Mouse (Mus musculus): ENCODE results near the gene Kif5a. TPM values are rescaled to one million over a fixed set of nuclear protein-coding genes. Genes with fewer than 3 reads are reported as not detected.

Kif5a gene
- total and polyA plus RNA-seq, 3 experiments = 0.14 to 2.1 TPM; not detected in 1

- DNase-seq (ENCODE audit: extremely low read depth) = no peak
- no peak for TF ChIP-seq ZNF384 (IDR thresholded peaks at IDR 0.05; ENCODE audit: low read depth, low read length)
- TF ChIP-seq USF1 (IDR thresholded peaks at IDR 0.05; ENCODE audit: low read depth, low read length) = no peak
- no peak for TF ChIP-seq MXI1 (IDR thresholded peaks at IDR 0.05; ENCODE audit: low read depth, low read length)
- TF ChIP-seq IRF4 (IDR thresholded peaks at IDR 0.05; ENCODE audit: low read depth, low read length) = no peak
- TF ChIP-seq HCFC1 (IDR thresholded peaks at IDR 0.05; ENCODE audit: low read depth, low read length) = no peak
- TF ChIP-seq RAD21 (IDR thresholded peaks at IDR 0.05; ENCODE audit: low read depth, low read length) = no peak
- no peak for TF ChIP-seq GABPA (IDR thresholded peaks at IDR 0.05; ENCODE audit: insufficient replicate concordance, low read depth, low read length)
- no peak for TF ChIP-seq CHD1 (IDR thresholded peaks at IDR 0.05; ENCODE audit: low read depth, low read length)
- TF ChIP-seq SMC3 (IDR thresholded peaks at IDR 0.05; ENCODE audit: low read depth, low read length) = no peak
- no peaks in the 10 kb centered on the region for H3K79me2 ChIP-seq (replicated peaks; ENCODE audit: control insufficient read depth, extremely low read depth, insufficient read depth, poor library complexity, severe bottlenecking)
- no peaks in the 10 kb centered on the region for H3K27me3 ChIP-seq (replicated peaks)
- no peaks in the 10 kb centered on the region for H3K9me3 ChIP-seq (replicated peaks; ENCODE audit: low read length)
- H3K4me2 ChIP-seq (ENCODE audit: insufficient read depth, low read depth, poor library complexity, severe bottlenecking) = no peak overlapping the region
- H3K9ac ChIP-seq (ENCODE audit: insufficient read depth, low read depth) = no peak overlapping the region
- dilution Hi-C loops (cut with MboI; ENCODE audit: extremely low pct_ligation_motif_present, extremely low pct_unique_long_range_greater_than_20kb, low sequenced_read_pairs) (no loop called here), in situ Hi-C loops (cut with MboI; ENCODE audit: low pct_ligation_motif_present, low pct_unique_long_range_greater_than_20kb, low sequenced_read_pairs) (no loop called here)
- H3K4me3 ChIP-seq (replicated peaks in 1 of 3; ENCODE audit: low read depth in 2 of 3, low read length in 2 of 3, poor library complexity in 1 of 3) = no peak overlapping the region
- H3K4me1 ChIP-seq (ENCODE audit: control insufficient read depth in 1 of 2, insufficient read depth in 2 of 2) = no peaks in the 10 kb centered on the region
- no peak overlapping the region for H3K27ac ChIP-seq (ENCODE audit: insufficient read depth, low read depth)
- H3K36me3 ChIP-seq (replicated peaks in 1 of 2; ENCODE audit: control insufficient read depth in 1 of 2, insufficient read depth in 1 of 2, low read length in 1 of 2) = peaks cover 70 to 89% of the 10 kb centered on the region in 2 experiments
Observed at GRCm38 (mm10) chr10:127203106-127203505, 60.0 kb downstream of the Kif5a start.

- Histone ChIP-seq H3K4me1 (ENCODE audit: control insufficient read depth in 1 of 2, insufficient read depth in 2 of 2) (peaks cover 3 to 8% of the 10 kb centered on the region in 2 experiments; a peak in 3 of 4 replicates), H3K36me3 (replicated peaks in 1 of 2; ENCODE audit: control insufficient read depth in 1 of 2, insufficient read depth in 1 of 2, low read length in 1 of 2) (peaks cover 53 to 75% of the 10 kb centered on the region in 2 experiments), H3K4me2 (ENCODE audit: insufficient read depth, low read depth, poor library complexity, severe bottlenecking) (no peak overlapping the region), H3K9me3 (replicated peaks; ENCODE audit: low read length) (no peaks in the 10 kb centered on the region), H3K4me3 (replicated peaks in 1 of 3; ENCODE audit: low read depth in 2 of 3, low read length in 2 of 3, poor library complexity in 1 of 3) (no peak overlapping the region), H3K9ac (ENCODE audit: insufficient read depth, low read depth) (no peak overlapping the region), H3K27me3 (replicated peaks) (no peaks in the 10 kb centered on the region), H3K27ac (ENCODE audit: insufficient read depth, low read depth) (no peak overlapping the region), H3K79me2 (replicated peaks; ENCODE audit: control insufficient read depth, extremely low read depth, insufficient read depth, poor library complexity, severe bottlenecking) (no peaks in the 10 kb centered on the region)
- DNase-seq (ENCODE audit: extremely low read depth) = no peak
- in situ Hi-C loops (cut with MboI; ENCODE audit: low pct_ligation_motif_present, low pct_unique_long_range_greater_than_20kb, low sequenced_read_pairs) = no loop called here
- dilution Hi-C loops (cut with MboI; ENCODE audit: extremely low pct_ligation_motif_present, extremely low pct_unique_long_range_greater_than_20kb, low sequenced_read_pairs) = no loop called here
- TF ChIP-seq RAD21 (IDR thresholded peaks at IDR 0.05; ENCODE audit: low read depth, low read length) = no peak
- TF ChIP-seq ZC3H11A (IDR thresholded peaks at IDR 0.05; ENCODE audit: low read depth, low read length) = no peak
- no peak for TF ChIP-seq BHLHE40 (IDR thresholded peaks at IDR 0.05; ENCODE audit: low read depth, low read length)
- TF ChIP-seq E2F4 (IDR thresholded peaks at IDR 0.05; ENCODE audit: insufficient replicate concordance, low read depth, low read length) = no peak
- TF ChIP-seq USF1 (IDR thresholded peaks at IDR 0.05; ENCODE audit: low read depth, low read length) = no peak
- no peak for TF ChIP-seq POLR2AphosphoS2 (IDR thresholded peaks at IDR 0.05; ENCODE audit: low read depth, low read length)
- peak; percentile 31 for TF ChIP-seq SMC3 (IDR thresholded peaks at IDR 0.05; ENCODE audit: low read depth, low read length)
- no peak for TF ChIP-seq KAT2A (IDR thresholded peaks at IDR 0.05; ENCODE audit: insufficient replicate concordance, low read length)
- peak in 1 of 2 experiments; percentile 38; a peak in 2 of 4 replicates for TF ChIP-seq CTCF (conservative IDR thresholded peaks at IDR 0.05 in 1 of 2, IDR thresholded peaks at IDR 0.05 in 1 of 2; ENCODE audit: low read depth in 2 of 2, low read length in 2 of 2)
Observed at GRCm38 (mm10) chr10:127200279-127200678, 62.9 kb downstream of the Kif5a start.
